Mouse (Mus musculus) kidney, postnatal 0 days (tissue): ENCODE data around the gene Wwp2. TPM values are rescaled to one million over a fixed set of nuclear protein-coding genes. Genes with fewer than 3 reads are reported as not detected.

Source experiments
- ATAC-seq: fragments of 200-750 bp; cut with Nextera tagmentation; replicated peaks from 2 replicates; pipeline ENCODE4 v1.8.0; 2017; ENCODE audit warnings: low read depth, moderate number of reproducible peaks, moderate TSS enrichment, moderate library complexity; ENCODE audit not compliant: low FRiP score
- DNase-seq: peaks from one replicate; pipeline ENCODE4 v3.0.0-alpha.2; 2016; ENCODE audit warnings: low spot score
- H3K27ac ChIP-seq: fragments of 300-500 bp; sonication (generic); 2 replicates; pipeline ENCODE4 v1.5.1; 2014; ENCODE audit warnings: mild to moderate bottlenecking
- H3K27me3 ChIP-seq: fragments of 300-500 bp; sonication (generic); 2 replicates; pipeline ENCODE4 v1.6.1; 2014; ENCODE audit warnings: low read length, mixed read lengths; ENCODE audit not compliant: insufficient read depth
- H3K36me3 ChIP-seq: fragments of 300-500 bp; sonication (generic); 2 replicates; pipeline ENCODE4 v1.6.1; 2014; ENCODE audit warnings: low read length, mixed read lengths; ENCODE audit not compliant: insufficient read depth
- H3K4me1 ChIP-seq: fragments of 300-500 bp; sonication (generic); replicated peaks from 2 replicates; pipeline ENCODE4 v1.6.1; 2014; ENCODE audit warnings: antibody characterized with exemption, low read length, mixed read lengths; ENCODE audit not compliant: insufficient read depth
- H3K4me2 ChIP-seq: fragments of 300-500 bp; sonication (generic); 2 replicates; pipeline ENCODE4 v1.6.1; 2014; ENCODE audit warnings: mild to moderate bottlenecking, low read length, moderate library complexity, mixed read lengths
- H3K4me3 ChIP-seq: fragments of 300-500 bp; sonication (generic); replicated peaks from 2 replicates; pipeline ENCODE4 v1.5.1; 2014; ENCODE audit warnings: low read depth, low read length
- H3K9ac ChIP-seq: fragments of 300-500 bp; sonication (generic); 2 replicates; pipeline ENCODE4 v1.6.1; 2014; ENCODE audit warnings: low read depth, low read length
- H3K9me3 ChIP-seq: fragments of 300-500 bp; sonication (generic); replicated peaks from 2 replicates; pipeline ENCODE4 v1.6.1; 2016; ENCODE audit warnings: low read length, inconsistent platforms, mixed read lengths
- CTCF ChIP-seq: IDR thresholded peaks from 2 replicates; pipeline ENCODE4 v1.5.1; 2016; ENCODE audit warnings: antibody characterized with exemption, low read depth, mild to moderate bottlenecking, moderate library complexity
- WGBS: fragments of 180-500 bp; shearing (Covaris S2); extraction: QIAGEN DNeasy Blood & Tissue Kit; methylation state at CpG from one replicate; pipeline ENCODE4 v1.1.7; 2014; 5-methylcytosine and 5-hydroxymethylcytosine counted together
- polyA plus RNA-seq: library from polyadenylated mRNA; unstranded; fragments of >200 nt; fragmentation: Nextera tagmentation; extraction: Ambion mirVana; gene quantifications from 2 replicates; pipeline ENCODE4 v1.2.1, GENCODE M21; 2015

Gene Wwp2
- polyA plus RNA-seq, 1 experiment from 2014 or later, result 38.9 TPM

GRCm38 (mm10) chr8:107504239-107504985 is 68.2 kb downstream of the Wwp2 start:
- 81% methylated on average over 13 of the region's 13 CpGs for WGBS
- ATAC-seq, result no peak
- no peak overlapping the region for H3K9ac ChIP-seq
- H3K9me3 ChIP-seq, result no peaks in the 10 kb centered on the region
- TF ChIP-seq CTCF, result no peak
- H3K27me3 ChIP-seq, result no peaks in the 10 kb centered on the region
- H3K4me2 ChIP-seq, result no peak overlapping the region
- DNase-seq, result no peak
- H3K36me3 ChIP-seq, result no peaks in the 10 kb centered on the region
- peaks cover 9% of the 10 kb centered on the region; the same call in 1 of the 2 replicates for H3K4me1 ChIP-seq
- no peak overlapping the region for H3K4me3 ChIP-seq
- no peak overlapping the region for H3K27ac ChIP-seq

- H3K27me3 ChIP-seq, result no peaks in the 10 kb centered on the region
- no peak for TF ChIP-seq CTCF
- DNase-seq (no peak), ATAC-seq (no peak)
- no peak overlapping the region for H3K4me3 ChIP-seq
- H3K27ac ChIP-seq, result no peak overlapping the region
- peaks cover 9% of the 10 kb centered on the region; the same call in 1 of the 2 replicates for H3K4me1 ChIP-seq
- no peak overlapping the region for H3K9ac ChIP-seq
- no peak overlapping the region for H3K4me2 ChIP-seq
- WGBS, result 85% methylated on average over 4 of the region's 4 CpGs
- H3K36me3 ChIP-seq, result no peaks in the 10 kb centered on the region
- no peaks in the 10 kb centered on the region for H3K9me3 ChIP-seq
These were observed 69.1 kb downstream of the Wwp2 start for GRCm38 (mm10) chr8:107505271-107505670.

- WGBS, result 100% methylated on average over 1 of the region's 1 CpGs
- ATAC-seq, result no peak
- no peak for DNase-seq
These were observed 70.9 kb downstream of the Wwp2 start for GRCm38 (mm10) chr8:107507019-107507418.

GRCm38 (mm10) chr8:107510204-107510603 is 74.0 kb downstream of the Wwp2 start:
- H3K36me3 ChIP-seq, result no peaks in the 10 kb centered on the region
- no peaks in the 10 kb centered on the region for H3K4me1 ChIP-seq
- no peak overlapping the region for H3K27ac ChIP-seq
- no peak overlapping the region for H3K4me3 ChIP-seq
- no peaks in the 10 kb centered on the region for H3K9me3 ChIP-seq
- 93% methylated on average over 5 of the region's 5 CpGs for WGBS
- H3K4me2 ChIP-seq, result no peak overlapping the region
- H3K27me3 ChIP-seq, result no peaks in the 10 kb centered on the region
- H3K9ac ChIP-seq, result no peak overlapping the region
- ATAC-seq (no peak), DNase-seq (no peak)
- TF ChIP-seq CTCF, result no peak

More at GRCm38 (mm10) chr8:107507019-107507418, 70.9 kb downstream of the Wwp2 start:
- H3K9ac ChIP-seq, result no peak overlapping the region
- peaks cover 9% of the 10 kb centered on the region; the same call in 1 of the 2 replicates for H3K4me1 ChIP-seq
- no peaks in the 10 kb centered on the region for H3K27me3 ChIP-seq
- H3K9me3 ChIP-seq, result no peaks in the 10 kb centered on the region
- H3K4me2 ChIP-seq, result no peak overlapping the region
- H3K4me3 ChIP-seq, result no peak overlapping the region
- no peak for TF ChIP-seq CTCF
- H3K36me3 ChIP-seq, result no peaks in the 10 kb centered on the region
- H3K27ac ChIP-seq, result no peak overlapping the region

GRCm38 (mm10) chr8:107510766-107511165 is 74.6 kb downstream of the Wwp2 start:
- Histone ChIP-seq H3K4me2 (no peak overlapping the region), H3K27ac (no peak overlapping the region), H3K4me1 (no peaks in the 10 kb centered on the region), H3K9ac (no peak overlapping the region), H3K27me3 (no peaks in the 10 kb centered on the region), H3K9me3 (no peaks in the 10 kb centered on the region), H3K36me3 (no peaks in the 10 kb centered on the region), H3K4me3 (no peak overlapping the region)
- WGBS, result 88% methylated on average over 3 of the region's 3 CpGs
- DNase-seq, result no peak
- TF ChIP-seq CTCF, result no peak
- no peak for ATAC-seq

- Histone ChIP-seq H3K27ac (no peak overlapping the region), H3K4me3 (no peak overlapping the region), H3K4me2 (no peak overlapping the region), H3K9ac (no peak overlapping the region), H3K27me3 (no peaks in the 10 kb centered on the region), H3K36me3 (no peaks in the 10 kb centered on the region), H3K4me1 (no peaks in the 10 kb centered on the region), H3K9me3 (no peaks in the 10 kb centered on the region)
- ATAC-seq, result no peak
- TF ChIP-seq CTCF, result no peak
- DNase-seq, result no peak
- 81% methylated on average over 2 of the region's 2 CpGs for WGBS
These were observed 77.1 kb downstream of the Wwp2 start for GRCm38 (mm10) chr8:107513249-107513648.
